Mouse (Mus musculus) olfactory bulb, adult 2 months (tissue): ENCODE data around the gene Mrc1.

ENCODE experiments used
- CTCF ChIP-seq: fragments of 200-500 bp; IDR thresholded peaks from 2 replicates; pipeline ENCODE4 v1.5.1; 2012; ENCODE audit warnings: low read depth, mild to moderate bottlenecking, low read length, moderate library complexity; ENCODE audit not compliant: insufficient read depth
- POLR2A ChIP-seq: fragments of 200-500 bp; IDR thresholded peaks from 2 replicates; pipeline ENCODE4 v1.6.1; 2012; ENCODE audit warnings: mild to moderate bottlenecking, low read depth, low read length, moderate library complexity; ENCODE audit not compliant: insufficient read depth

DNA sequence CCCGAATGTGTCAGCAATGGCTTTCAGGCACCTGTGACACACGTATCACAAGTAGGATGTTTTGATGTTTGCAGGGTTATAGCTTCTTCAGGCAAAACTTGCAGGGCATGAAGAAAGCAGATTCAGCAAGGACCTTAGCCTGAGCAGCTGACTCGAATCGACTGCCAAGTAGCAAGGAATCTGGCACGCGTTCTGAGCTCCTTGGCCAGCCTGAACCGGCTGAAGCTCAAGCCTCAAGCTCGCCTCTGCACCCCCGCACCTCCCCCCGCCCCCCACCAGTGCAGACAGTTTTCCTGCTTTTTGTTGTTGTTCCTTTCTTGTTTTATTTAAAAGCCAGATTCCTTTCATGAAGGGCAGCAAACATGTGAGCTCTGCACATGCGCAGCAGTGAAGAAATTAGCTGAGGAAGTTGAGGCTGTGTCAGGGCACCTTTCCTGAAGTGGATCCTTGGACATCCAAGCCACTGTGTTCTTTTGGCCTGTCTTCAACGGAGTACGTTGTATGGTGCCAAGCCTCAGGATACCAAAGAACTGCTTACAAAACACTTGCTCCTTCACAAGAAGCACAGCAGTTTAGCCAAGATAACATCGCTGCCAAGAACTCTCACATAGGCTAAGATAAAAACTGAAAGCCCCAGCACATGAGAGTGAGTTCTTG is 112.6 kb downstream of the Mrc1 start:
- no peak for TF ChIP-seq POLR2A
- TF ChIP-seq CTCF = no peak
